Mouse (Mus musculus): ENCODE measurements around the gene Ccdc150.

- TF ChIP-seq CTCF (IDR thresholded peaks at IDR 0.05; ENCODE audit: low read depth) (peak; percentile 57; the same call in 1 of the 2 replicates), EP300 (IDR thresholded peaks at IDR 0.05; ENCODE audit: low read depth) (no peak)
These were observed 130.8 kb downstream of the Ccdc150 start for GRCm38 (mm10) chr1:54380978-54381914.

Measured in liver, embryonic 14.5 days (tissue).